Mouse (Mus musculus) kidney, adult 11 months (tissue): ENCODE data around the gene Gm17359.

Experiments used
- DNase-seq: peaks from one replicate; pipeline ENCODE4 v3.0.0; 2022

Gm17359 gene

DNA sequence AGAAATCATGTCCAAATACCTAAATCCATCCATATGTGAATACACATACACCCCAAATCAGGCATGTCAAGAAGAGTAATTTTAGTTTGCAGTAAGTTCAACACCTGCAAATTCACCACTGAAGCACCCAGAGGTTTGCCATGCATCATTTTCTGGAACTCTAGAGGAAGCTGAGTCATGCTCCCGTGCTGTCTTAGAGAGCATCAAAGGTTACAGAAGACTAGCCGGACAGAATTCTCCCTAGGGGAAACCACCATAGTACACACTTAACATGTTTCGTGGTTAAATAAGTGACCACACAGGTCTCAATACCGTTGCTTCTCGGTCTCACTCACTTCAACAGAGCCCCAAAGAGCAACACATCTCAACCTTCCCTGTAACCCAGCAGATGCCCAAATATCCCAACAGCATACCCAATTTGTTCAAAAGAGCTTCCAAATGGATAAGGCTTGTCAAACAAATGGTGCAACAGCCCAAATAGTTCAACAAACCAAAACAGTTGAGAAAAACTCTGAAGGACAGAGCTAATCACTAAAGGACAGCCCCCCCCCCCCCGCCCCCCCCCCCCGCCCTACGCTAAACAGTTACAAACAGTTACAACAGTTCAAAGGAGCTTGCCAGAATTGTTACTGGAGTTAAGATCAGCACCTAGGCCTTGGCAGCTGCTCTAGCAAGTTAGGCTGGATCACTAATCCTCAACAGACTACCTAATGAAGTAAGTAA lies at the start of gene Gm17359:
TSS of gene Gm17359 (plus strand) at position 618 of the 723 bp plus-strand sequence.
- DNase-seq = no peak

DNA sequence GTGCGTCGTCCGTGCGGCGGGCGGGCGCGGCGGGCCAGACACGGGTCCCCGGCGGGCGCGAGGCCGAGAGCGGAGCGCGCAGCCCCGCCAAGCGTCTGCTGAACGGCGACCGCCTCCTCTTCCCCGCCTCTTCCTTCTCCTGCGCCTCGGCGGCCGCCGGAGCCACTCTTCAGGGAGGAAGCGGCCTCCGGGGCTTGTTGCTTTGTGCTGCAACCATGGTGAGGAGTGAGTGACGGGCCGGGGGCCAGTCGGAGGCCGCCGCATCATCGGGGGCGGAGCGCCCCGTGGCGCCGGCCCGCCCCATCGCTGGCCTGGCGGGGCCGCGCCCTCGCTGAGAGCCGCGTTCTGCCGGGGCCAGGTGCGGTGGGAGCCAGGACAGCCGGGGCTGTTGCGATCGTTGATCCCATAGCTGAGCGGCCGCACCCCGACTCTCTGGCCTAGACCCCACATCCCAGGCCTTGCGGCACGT lies 49.3 kb upstream of the Gm17359 start:
- DNase-seq = peak; percentile 96

DNA sequence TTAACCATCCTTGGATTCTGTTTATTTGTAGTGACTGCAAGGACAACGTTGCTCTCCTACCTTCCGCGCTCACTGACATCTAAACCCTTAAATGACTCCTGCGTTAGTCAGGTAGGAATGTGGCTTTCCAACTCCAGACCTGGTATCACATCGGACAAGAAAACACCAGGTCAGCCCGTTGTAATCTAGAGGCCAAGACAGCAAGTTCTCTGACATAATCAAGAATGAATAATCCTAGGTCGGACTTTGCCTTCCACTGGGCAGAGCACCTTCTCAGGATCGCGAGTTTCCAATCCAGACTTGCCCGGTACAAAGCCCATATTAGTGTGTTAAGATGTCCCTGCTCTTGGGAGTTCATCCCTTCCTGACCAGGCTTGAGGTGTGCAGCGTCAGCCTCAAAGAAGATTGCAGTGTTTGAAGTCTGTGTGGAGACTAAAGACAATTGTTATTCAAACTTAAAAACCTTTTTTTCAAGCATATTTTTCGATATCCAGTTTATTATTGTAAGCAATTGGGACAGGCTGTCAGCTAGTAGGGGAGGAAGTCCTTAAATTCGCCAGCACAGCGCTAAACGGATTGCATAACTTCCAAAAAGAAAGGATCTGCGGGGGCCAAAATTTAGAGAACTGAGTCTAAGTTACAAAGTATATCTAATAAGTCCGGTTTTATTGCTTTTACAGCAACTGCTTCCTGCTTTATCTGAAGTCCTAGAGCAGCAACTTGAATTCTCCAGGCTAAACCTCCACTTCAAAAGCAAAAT lies 48.6 kb upstream of the Gm17359 start:
- DNase-seq = peak; percentile 77

DNA sequence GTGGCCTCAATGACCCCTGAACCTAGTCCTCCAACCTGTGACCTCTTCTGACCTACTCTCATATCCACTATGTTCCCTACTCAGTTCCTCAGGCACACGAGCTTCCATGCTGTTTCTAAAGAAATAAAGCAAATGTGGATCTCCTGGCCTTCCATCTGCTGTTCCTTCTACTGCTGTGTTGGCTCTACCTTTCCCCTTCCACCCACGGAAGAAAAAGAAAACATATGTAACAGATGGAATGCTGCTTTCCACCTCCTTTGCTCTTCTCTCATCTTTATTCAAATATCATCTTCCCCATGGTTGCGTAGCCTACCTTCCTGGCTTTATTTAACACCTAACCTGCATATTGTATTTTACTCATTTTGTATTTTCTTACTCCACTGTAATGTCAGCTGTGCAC lies 47.4 kb upstream of the Gm17359 start:
- no peak for DNase-seq

DNA sequence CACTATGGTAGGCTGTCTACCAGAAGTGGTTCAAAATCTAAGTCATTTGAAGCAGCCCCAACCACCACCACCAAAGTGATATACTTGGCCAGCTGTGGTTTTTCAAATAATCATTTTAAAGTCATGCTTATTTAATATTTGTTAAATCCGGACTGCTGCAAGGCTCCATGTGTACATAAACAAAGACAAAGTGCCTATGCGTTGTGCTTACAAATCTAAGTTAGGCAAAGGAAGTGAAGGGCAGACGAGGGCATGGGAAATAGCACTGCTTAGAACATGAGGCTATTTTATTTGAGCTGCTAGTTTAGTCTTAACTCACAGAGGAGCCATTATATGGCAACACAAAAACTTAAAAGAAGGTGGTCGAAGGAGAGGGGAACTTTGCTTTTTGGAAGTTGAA lies 43.4 kb upstream of the Gm17359 start:
- DNase-seq = no peak

GRCm38 (mm10) chr3:79294701-79295100 lies 41.8 kb upstream of the Gm17359 start:
- no peak for DNase-seq

- DNase-seq = no peak
These were observed 40.4 kb upstream of the Gm17359 start for GRCm38 (mm10) chr3:79296049-79296448.

- DNase-seq = no peak
These were observed 39.9 kb upstream of the Gm17359 start for GRCm38 (mm10) chr3:79296586-79296985.

- no peak for DNase-seq
These were observed 39.2 kb upstream of the Gm17359 start for GRCm38 (mm10) chr3:79297281-79297680.

DNA sequence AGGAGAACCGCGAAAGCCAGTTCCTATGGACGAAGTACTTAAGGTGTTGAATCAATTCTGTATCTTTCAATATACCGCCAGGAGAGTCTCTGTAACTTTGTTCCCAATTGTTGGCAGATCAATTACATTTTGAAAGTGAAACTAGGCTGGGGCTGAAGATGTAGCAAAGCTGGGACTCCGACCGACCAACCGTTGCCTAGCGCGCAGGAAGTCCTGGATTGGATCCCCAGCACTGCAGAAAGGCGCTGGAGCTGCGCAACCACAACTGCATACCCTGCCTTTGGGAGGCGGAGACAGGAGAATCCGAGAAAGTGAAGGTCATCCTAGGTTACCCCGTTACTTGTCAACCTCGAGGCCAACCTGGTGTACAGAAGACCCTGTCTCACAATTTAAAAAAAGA lies 37.1 kb upstream of the Gm17359 start:
- DNase-seq = no peak

GRCm38 (mm10) chr3:79308605-79309004 lies 27.9 kb upstream of the Gm17359 start:
- DNase-seq = no peak

GRCm38 (mm10) chr3:79310184-79310583 lies 26.3 kb upstream of the Gm17359 start:
- DNase-seq = no peak

DNA sequence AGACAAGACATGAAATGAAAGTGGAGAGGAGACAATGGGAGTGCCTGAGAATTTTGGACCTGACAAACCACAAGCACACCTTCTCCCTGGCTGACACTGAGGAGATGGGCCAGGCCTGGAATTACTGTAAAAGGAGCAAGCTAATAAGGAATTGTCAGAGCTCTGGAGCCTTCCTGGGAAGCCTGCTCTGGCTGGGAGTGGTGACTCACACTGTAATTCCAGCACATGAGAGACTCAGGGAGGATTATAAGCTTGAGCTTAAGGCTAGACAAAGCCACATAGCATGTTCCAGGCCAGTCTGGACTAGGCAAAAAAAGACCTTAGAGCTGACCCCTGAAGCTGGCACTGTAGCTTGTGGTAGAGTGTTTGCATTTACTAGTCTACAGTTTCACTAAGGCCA lies 24.6 kb upstream of the Gm17359 start:
- no peak for DNase-seq

GRCm38 (mm10) chr3:79314006-79314698 lies 22.3 kb upstream of the Gm17359 start:
- no peak for DNase-seq

GRCm38 (mm10) chr3:79324697-79325526 lies 11.5 kb upstream of the Gm17359 start:
- no peak for DNase-seq

DNA sequence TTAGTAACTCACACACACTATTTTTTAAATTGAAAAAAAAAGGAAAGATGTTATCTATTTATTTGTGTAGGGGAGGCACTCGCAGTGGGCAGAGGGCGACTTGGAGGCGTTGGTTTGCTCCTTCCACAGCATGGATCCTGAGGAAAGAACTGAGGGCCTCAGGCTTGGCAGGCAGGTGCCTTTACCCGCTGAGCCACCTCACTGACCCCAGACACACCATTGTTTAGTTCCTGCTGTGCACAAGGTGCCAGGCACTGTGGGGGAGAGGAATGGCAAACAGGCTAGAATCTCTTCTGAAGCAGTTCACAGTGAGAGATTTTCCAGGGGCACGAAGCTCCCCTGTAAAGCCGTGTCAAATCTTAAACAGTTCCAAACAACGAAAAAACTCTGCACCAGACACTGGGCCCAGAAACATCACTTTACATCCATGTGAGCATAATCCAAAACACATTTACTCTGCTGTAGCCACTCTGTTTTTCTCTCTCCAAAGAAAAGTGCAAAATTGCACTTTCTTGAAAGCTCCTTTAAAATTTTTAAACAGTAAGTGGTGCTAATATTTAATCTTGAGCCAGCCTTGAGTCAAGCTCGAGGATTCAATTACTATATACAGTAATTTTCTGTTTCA lies 6.7 kb upstream of the Gm17359 start:
- no peak for DNase-seq

DNA sequence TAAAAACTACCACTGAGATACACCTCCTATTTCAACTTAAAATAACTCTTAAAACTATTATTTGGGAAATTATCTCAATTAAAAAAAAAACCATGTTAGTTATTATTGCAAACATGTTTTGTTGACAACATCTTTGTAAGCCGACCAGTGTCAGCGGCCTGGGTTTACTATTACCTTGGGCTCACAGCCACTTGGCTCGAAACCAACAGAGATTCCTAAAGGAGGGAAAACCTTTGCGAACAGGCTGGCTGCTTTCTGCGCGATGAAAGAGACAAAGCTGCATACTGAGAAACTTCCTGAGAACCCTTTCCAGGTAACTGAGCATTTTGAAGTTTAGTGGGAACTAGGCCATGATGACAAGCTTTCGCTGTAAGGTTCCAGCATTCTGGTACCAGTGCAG lies 3.4 kb upstream of the Gm17359 start:
- DNase-seq = peak; percentile 42

GRCm38 (mm10) chr3:79333643-79334200 lies 2.7 kb upstream of the Gm17359 start:
- DNase-seq = no peak

DNA sequence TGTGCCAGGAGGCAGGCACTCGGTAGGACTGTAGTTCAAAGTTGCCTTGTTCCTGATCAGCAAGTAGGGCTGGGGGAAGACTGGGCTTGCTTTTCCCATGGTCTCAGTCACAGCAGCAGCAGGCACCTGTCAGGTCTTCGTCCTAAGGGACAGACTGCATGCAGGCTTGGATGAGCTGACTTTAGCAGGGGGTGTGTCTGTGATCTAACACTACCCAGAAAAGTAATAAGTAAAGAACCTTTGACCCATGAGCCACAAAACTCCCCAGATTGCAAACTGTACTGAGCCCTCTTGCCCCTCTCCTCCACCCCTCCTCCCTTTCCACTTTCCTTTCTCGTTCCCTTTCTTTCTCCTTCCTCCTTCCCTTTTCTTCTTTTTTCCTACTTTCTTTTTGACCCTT lies 4.3 kb downstream of the Gm17359 start:
- DNase-seq = no peak

- no peak for DNase-seq
These were observed 6.7 kb downstream of the Gm17359 start for GRCm38 (mm10) chr3:79342961-79343735.

DNA sequence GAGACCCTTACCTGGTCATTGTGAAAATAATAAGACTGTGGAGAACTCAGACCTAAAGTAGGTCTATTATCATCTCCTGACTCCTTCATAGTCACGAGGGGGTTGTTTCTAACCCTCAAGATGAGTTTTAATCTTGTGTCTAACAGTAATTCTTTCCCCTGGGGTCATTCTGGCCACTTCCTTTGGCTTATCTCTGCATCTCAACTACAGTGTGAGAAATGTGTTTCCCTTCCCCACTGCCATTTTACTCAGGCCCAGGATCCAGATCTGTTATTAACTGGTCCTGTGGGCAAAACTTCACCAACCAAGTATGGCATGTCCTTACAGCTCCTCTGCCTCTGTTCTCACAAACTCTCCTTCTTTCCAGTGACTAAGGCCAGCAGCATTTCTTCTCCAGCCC lies 12.8 kb downstream of the Gm17359 start:
- DNase-seq = no peak
